Comparison of ENCODE assay signal across 9 mouse cellular contexts in the genomic region with DNA sequence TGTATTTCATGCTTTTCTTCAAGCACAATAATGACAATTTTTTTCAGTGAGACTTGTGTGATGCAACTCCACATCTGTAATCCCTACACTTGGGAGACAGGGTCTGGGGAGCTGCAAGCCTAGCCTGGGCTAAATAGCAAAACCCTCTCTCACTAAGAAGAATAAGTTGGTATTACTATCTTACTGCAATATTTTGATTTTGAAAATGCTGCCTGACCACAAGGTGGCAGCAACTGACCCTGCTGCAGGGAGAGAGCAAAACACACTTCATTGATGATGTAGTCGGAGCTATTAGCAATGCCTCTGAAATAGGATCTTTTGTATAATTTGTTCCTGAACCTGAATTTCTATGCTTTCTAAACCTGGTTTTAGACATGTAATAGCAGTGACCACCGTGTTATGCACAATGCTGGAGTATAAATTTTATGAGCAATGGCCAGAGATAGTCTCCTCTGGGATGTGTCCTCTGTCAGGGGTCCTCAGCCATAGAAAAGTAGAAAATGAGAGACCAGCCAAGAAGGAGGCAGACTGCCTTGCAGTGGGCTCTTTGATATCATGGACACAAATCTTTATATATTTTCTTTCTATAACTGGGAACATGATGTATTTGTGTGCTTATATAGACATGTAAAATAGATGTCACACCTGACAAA. TPM values are rescaled to one million over a fixed set of nuclear protein-coding genes. Genes with fewer than 3 reads are reported as not detected.
DNase-seq lines count a peak whose midpoint lies in the region; ATAC-seq and TF ChIP-seq lines count a peak whose summit lies in the region.
"Had no signal": no experiment of that assay in that cellular context is flagged by ENCODE, and none has a peak within 500 bp of the region (broad histone marks: within the 10 kb centered on the region; RNA-seq: fewer than 3 reads in every experiment).

No protein-coding gene starts in this region.

- H3K4me2 ChIP-seq in forebrain, embryonic 16.5 days (ENCODE audit: low read length) = no peak overlapping the region
- H3K4me2 ChIP-seq: limb, embryonic 15.5 days had no signal

- no peaks in the 10 kb centered on the region for H3K9me3 ChIP-seq in ES-Bruce4 (replicated peaks; ENCODE audit: control insufficient read depth, insufficient read depth, low read length, poor library complexity, severe bottlenecking)
- H3K9me3 ChIP-seq in forebrain, embryonic 16.5 days (ENCODE audit: control insufficient read depth, low read length) = no peaks in the 10 kb centered on the region
- H3K9me3 ChIP-seq: limb, embryonic 15.5 days had no signal

- no peak overlapping the region for H3K27ac ChIP-seq in ES-Bruce4 (ENCODE audit: insufficient read depth, low read length)
- H3K27ac ChIP-seq in forebrain, embryonic 16.5 days (ENCODE audit: low read length) = no peak overlapping the region
- H3K27ac ChIP-seq: limb, embryonic 15.5 days had no signal

- no peak for TF ChIP-seq POLR2A in ES-Bruce4 (IDR thresholded peaks at IDR 0.05; ENCODE audit: insufficient read depth, low read length)

- H3K4me1 ChIP-seq in ES-Bruce4 (ENCODE audit: control insufficient read depth, insufficient read depth, low read length) = no peaks in the 10 kb centered on the region
- H3K4me1 ChIP-seq in forebrain, embryonic 16.5 days (replicated peaks; ENCODE audit: control insufficient read depth, insufficient read depth, low read length) = no peaks in the 10 kb centered on the region
- H3K4me1 ChIP-seq: limb, embryonic 15.5 days had no signal

- H3K36me3 ChIP-seq in ES-Bruce4 (ENCODE audit: control insufficient read depth, insufficient read depth, low read length, poor library complexity, severe bottlenecking) = no peaks in the 10 kb centered on the region
- no peaks in the 10 kb centered on the region for H3K36me3 ChIP-seq in forebrain, embryonic 16.5 days (ENCODE audit: control insufficient read depth, insufficient read depth)
- H3K36me3 ChIP-seq: limb, embryonic 15.5 days had no signal

- DNase-seq in heart, adult 8-10 months (ENCODE audit: low spot score) = peak; percentile 18
- DNase-seq in heart, adult 11 months = no peak
- DNase-seq in cerebellum, adult 11-12 months = peak; percentile 6
- DNase-seq in kidney, postnatal 4 days = peak; percentile 66 to 67
- DNase-seq in lung, postnatal 36 days = peak; percentile 52
- peak; percentile 59 to 76 for DNase-seq in right cerebral cortex, postnatal 10 days (ENCODE audit: low spot score in 2 of 2)

- peak; percentile 73 for TF ChIP-seq CTCF in ES-Bruce4 (IDR thresholded peaks at IDR 0.05; ENCODE audit: low read depth, low read length)

- no peaks in the 10 kb centered on the region for H3K27me3 ChIP-seq in ES-Bruce4 (ENCODE audit: control insufficient read depth, insufficient read depth, low read length, poor library complexity, severe bottlenecking)
- no peaks in the 10 kb centered on the region for H3K27me3 ChIP-seq in forebrain, embryonic 16.5 days (replicated peaks; ENCODE audit: control insufficient read depth, insufficient read depth, low read length)
- H3K27me3 ChIP-seq: limb, embryonic 15.5 days had no signal

- 8% methylated on average over 2 of the region's 2 CpGs for WGBS in forebrain, embryonic 16.5 days

- no peak overlapping the region for H3K9ac ChIP-seq in ES-Bruce4 (ENCODE audit: low read depth, poor library complexity, severe bottlenecking)
- no peak overlapping the region for H3K9ac ChIP-seq in forebrain, embryonic 16.5 days (replicated peaks; ENCODE audit: low read depth, low read length)
- H3K9ac ChIP-seq: limb, embryonic 15.5 days had no signal

- TF ChIP-seq EP300 in ES-Bruce4 (IDR thresholded peaks at IDR 0.05; ENCODE audit: insufficient read depth, low read depth, low read length) = no peak

- ATAC-seq in forebrain, embryonic 16.5 days = peak; percentile 60

- no peak overlapping the region for H3K4me3 ChIP-seq in ES-Bruce4 (ENCODE audit: low read depth, low read length)
- no peak overlapping the region for H3K4me3 ChIP-seq in forebrain, embryonic 16.5 days (replicated peaks; ENCODE audit: low read length)
- H3K4me3 ChIP-seq: limb, embryonic 15.5 days had no signal

RNA-seq across cellular contexts. Expression of gene Hpgds, which starts 18.5 kb away (rescaled TPM):
- total RNA-seq in heart, adult 8-10 months (2022) = 1 to 10 TPM in 3 of 4 experiments, under 1 TPM in 1; 0.54 to 2.3 (median 1.3) TPM
- polyA plus RNA-seq in ES-Bruce4 (2011; ENCODE audit: insufficient read depth, insufficient read length, low read depth, missing spikeins) = not detected in 2 replicates
- polyA plus RNA-seq in forebrain, embryonic 16.5 days (2015; fragmentation: Nextera tagmentation; extraction: Ambion mirVana) = 2.7 and 5.1 TPM in 2 replicates
